In genomic region chr14:20217299-20217864, GRCm38 (mm10) we compare ENCODE assay signal across 23 mouse cellular contexts. TPM values are rescaled to one million over a fixed set of nuclear protein-coding genes. Genes with fewer than 3 reads are reported as not detected.
"Had no signal": no experiment of that assay in that cellular context is flagged by ENCODE, and none has a peak within 500 bp of the region (broad histone marks: within the 10 kb centered on the region; RNA-seq: fewer than 3 reads in every experiment).

No protein-coding gene starts in this region.

- H3K4me2 ChIP-seq: limb, embryonic 15.5 days; liver, embryonic 13.5 days; lung, embryonic 15.5 days; midbrain, embryonic 13.5 days; neural tube, embryonic 12.5 days; stomach, embryonic 15.5 days had no signal

- H3K4me3 ChIP-seq: left cerebral cortex, adult 2 months; limb, embryonic 15.5 days; liver, embryonic 13.5 days; lung, embryonic 15.5 days; megakaryocyte, embryonic 14.5 days; midbrain, embryonic 13.5 days; neural tube, embryonic 12.5 days; stomach, embryonic 15.5 days had no signal

- H3K36me3 ChIP-seq: limb, embryonic 15.5 days; liver, embryonic 13.5 days; lung, embryonic 15.5 days; midbrain, embryonic 13.5 days; neural tube, embryonic 12.5 days; stomach, embryonic 15.5 days had no signal

- H3K9me3 ChIP-seq: limb, embryonic 15.5 days; liver, embryonic 13.5 days; lung, embryonic 15.5 days; megakaryocyte, embryonic 14.5 days; midbrain, embryonic 13.5 days; neural tube, embryonic 12.5 days; stomach, embryonic 15.5 days had no signal

- H3K9ac ChIP-seq: limb, embryonic 15.5 days; liver, embryonic 13.5 days; liver, postnatal 0 days; lung, embryonic 15.5 days; midbrain, embryonic 13.5 days; neural tube, embryonic 12.5 days; stomach, embryonic 15.5 days had no signal

- H3K4me1 ChIP-seq: limb, embryonic 15.5 days; lung, embryonic 15.5 days; midbrain, embryonic 13.5 days; stomach, embryonic 15.5 days had no signal

- DNase-seq: kidney, adult 8-10 months; liver, embryonic 13.5 days; liver, postnatal 0 days; lung, postnatal 14 days; right cerebral cortex, postnatal 4 days; spleen, adult 18-20 months; thymus, adult 2 months; thymus, postnatal 36 days had no signal

- H3K27me3 ChIP-seq: limb, embryonic 15.5 days; liver, embryonic 13.5 days; lung, embryonic 15.5 days; midbrain, embryonic 13.5 days; neural tube, embryonic 12.5 days; stomach, embryonic 15.5 days had no signal

- ATAC-seq: liver, postnatal 0 days; midbrain, embryonic 13.5 days had no signal

- H3K27ac ChIP-seq: left cerebral cortex, adult 2 months; limb, embryonic 15.5 days; liver, embryonic 13.5 days; lung, embryonic 15.5 days; macrophage; midbrain, embryonic 13.5 days; neural tube, embryonic 12.5 days; stomach, embryonic 15.5 days had no signal

RNA-seq across cellular contexts. Expression of gene Kcnk16, which starts 51.6 kb away (rescaled TPM):
- total RNA-seq: layer of hippocampus, postnatal 25 days; left cerebral cortex, adult 2 months; left cerebral cortex, postnatal 25 days; monocyte, adult 5-6 weeks; neutrophil, adult 5-6 weeks had no signal
- polyA plus RNA-seq: kidney, embryonic 16.5 days; limb, embryonic 11.5 days; macrophage; neural tube, embryonic 12.5 days; testis, adult 2 months had no signal
